Mouse (Mus musculus) ES-Bruce4 (cell line): Measurements from ENCODE around the gene Ramp1.

ENCODE experiments used
- CTCF ChIP-seq: IDR thresholded peaks from one replicate; pipeline ENCODE4 v1.8.1; 2011; ENCODE audit warnings: low read depth, low read length
- EP300 ChIP-seq: IDR thresholded peaks from 2 replicates; pipeline ENCODE4 v1.6.1; 2011; ENCODE audit warnings: low read depth, low read length; ENCODE audit not compliant: insufficient read depth
- POLR2A ChIP-seq: IDR thresholded peaks from one replicate; pipeline ENCODE4 v1.8.1; 2011; ENCODE audit warnings: low read length; ENCODE audit not compliant: insufficient read depth

DNA sequence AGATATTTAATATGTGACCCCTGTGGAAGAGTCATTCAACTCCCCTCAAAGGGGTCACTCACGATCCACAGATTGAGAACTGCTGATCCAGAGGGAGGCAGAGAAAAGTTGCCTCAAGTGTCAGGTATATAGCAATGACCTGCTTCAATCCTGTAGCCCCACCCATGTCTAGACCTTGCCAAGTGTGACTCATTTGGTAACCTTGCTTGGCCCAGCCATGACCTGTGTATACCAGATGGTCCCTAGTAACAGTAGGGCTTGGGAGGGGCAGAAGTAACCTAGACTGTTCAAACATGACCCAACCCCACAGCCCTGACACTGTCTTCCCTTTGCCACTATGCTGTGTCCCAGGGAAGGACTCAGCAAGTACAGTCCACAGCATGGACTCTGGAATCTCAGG lies 61.1 kb downstream of the Ramp1 start:
- TF ChIP-seq CTCF (no peak), POLR2A (no peak), EP300 (no peak)
